Mouse (Mus musculus): Measurements from ENCODE around the gene Thbd. TPM values are rescaled to one million over a fixed set of nuclear protein-coding genes. Genes with fewer than 3 reads are reported as not detected.
A peak's percentile ranks its signal among the peaks of the same experiment; 100 is the strongest.

Thbd gene
- total RNA-seq, 2 experiments from 2014 or later, result 31.2 to 46.2 TPM

- no peak for DNase-seq (ENCODE audit: low spot score in 2 of 2)
Measured at GRCm38 (mm10) chr2:148425709-148426382, 17.9 kb upstream of the Thbd start.

DNA sequence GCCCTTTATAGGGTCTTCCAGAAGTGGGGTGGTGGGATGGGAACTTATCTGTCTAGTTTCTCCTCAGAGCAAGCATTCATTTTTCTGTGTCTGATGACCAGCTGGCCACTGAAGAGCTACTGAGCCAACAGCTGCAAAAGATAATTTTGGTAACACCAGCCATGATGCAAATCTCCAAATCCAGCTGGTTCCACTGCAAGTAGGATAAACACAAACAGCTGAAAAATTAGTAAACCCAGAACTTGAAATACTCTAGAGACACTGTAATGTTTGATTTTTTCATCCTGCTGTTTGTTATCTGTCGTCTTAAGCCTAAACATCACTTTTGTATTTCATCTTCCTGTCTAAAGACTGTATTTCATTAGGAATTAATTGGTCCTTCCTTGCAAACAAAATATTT, 13.7 kb upstream of the Thbd start:
- no peak for DNase-seq (ENCODE audit: low spot score in 2 of 2)

- no peak for DNase-seq (ENCODE audit: low spot score in 2 of 2)
Measured at GRCm38 (mm10) chr2:148421112-148421511, 13.1 kb upstream of the Thbd start.

GRCm38 (mm10) chr2:148419776-148420175, 11.8 kb upstream of the Thbd start:
- no peak for DNase-seq (ENCODE audit: low spot score in 2 of 2)

GRCm38 (mm10) chr2:148419151-148419550, 11.2 kb upstream of the Thbd start:
- no peak for DNase-seq (ENCODE audit: low spot score in 2 of 2)

DNA sequence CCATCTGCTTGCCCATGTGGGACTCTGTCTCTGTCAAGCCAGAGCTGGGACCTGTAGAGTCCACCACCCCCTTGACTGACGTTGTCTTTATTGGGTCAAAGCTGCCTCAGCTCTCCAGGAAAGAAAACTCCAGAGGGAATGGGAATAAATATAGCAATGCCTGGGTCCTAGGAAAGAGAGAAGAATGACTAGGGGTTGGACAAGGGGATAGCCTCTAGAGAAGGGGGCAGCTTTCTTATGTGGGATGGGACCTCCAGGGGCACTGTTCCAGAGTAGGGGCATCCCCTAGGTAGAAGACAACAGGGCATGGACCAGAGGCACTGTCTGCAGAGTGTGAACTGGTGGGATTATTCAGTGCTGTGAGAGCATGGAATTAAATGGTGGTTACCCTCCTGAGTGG, 1.8 kb upstream of the Thbd start:
- no peak for DNase-seq (ENCODE audit: low spot score in 2 of 2)

DNA sequence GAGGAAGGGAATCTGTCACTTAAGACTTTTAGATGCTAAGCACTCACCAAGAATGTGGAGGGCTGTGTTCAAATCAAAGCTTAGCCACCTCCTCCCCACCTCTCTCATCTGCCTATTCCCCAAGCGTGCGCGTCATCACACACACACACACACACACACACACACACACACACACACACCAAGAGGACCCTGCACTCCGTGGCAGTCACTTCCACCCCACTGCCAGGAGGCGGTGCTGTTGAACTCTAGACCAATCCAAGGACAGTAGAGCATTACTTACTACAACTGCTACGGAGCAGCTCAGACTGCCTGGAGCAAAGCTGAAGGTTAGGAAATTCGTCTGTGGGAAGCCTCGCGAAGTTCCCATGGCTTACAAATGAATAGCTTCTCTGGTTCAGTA, 1.2 kb upstream of the Thbd start:
- peak; percentile 80 to 85 for DNase-seq (ENCODE audit: low spot score in 2 of 2)

- no peak for DNase-seq (ENCODE audit: low spot score in 2 of 2)
Measured at GRCm38 (mm10) chr2:148408761-148409120, 753 bp upstream of the Thbd start.

GRCm38 (mm10) chr2:148406971-148407869, 768 bp downstream of the Thbd start:
- peak; percentile 33 to 47 for DNase-seq (ENCODE audit: low spot score in 2 of 2)

GRCm38 (mm10) chr2:148406160-148406970, 1.6 kb downstream of the Thbd start:
- DNase-seq (ENCODE audit: low spot score in 2 of 2), result peak; percentile 7 to 35

DNA sequence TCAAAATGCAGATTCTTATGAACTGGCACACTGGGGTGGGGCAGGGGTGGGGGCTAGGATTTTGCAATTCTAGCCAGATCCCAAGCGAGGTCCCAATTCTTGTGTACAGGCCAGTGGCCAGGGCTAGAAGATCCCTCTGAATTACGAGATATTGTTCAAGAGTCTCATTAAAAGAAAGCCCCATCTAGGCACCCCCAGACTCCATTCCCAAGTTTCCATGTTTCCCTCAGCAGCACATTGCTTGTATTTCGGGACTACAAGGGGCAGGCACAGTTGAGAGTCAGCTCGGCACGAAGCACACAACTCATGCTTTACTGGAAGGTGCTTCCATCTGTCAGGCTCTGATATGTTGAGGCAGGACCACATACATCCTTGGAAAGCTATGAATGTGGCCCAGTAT, 3.1 kb downstream of the Thbd start:
- DNase-seq (ENCODE audit: low spot score in 2 of 2), result no peak

DNA sequence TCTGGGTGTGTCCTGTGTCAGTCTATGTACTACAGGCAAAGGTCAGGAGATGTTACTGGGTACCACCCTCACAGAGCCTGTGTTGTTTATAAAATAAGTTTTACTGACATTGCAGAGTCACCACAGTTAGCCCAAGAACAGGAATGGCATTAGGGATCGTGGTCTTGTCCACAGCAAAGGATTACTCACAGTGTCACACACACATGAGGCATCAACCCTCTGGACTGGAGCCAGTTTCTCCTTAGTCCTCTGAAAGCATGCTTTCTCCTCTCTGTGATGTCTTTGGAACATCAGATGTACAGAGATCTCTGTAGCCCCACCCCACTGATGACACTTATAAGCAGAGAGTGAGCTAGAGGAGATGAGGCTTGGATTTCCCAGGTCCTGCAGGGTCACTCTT, 5.8 kb downstream of the Thbd start:
- DNase-seq (ENCODE audit: low spot score in 2 of 2), result no peak

- DNase-seq (ENCODE audit: low spot score in 2 of 2), result no peak
Measured at GRCm38 (mm10) chr2:148398901-148399685, 8.9 kb downstream of the Thbd start.

DNA sequence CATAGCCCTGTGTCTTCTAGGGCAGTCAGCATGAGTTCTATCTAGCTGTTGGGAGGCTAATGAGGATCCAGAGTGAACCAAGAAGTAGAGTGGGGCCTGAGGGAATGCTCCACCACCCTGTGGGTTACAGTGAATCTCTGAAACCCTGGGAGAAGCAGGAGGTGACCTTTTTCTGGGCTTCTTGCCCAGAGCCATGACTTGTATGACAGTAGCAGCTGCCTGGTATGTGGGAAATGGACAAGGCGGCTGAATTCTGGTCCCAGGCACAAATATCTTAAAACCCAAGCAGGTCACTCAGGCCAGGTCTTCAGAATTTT, 10.2 kb downstream of the Thbd start:
- DNase-seq (ENCODE audit: low spot score in 2 of 2), result peak in 1 of 2 experiments; percentile 31

- no peak for DNase-seq (ENCODE audit: low spot score in 2 of 2)
Measured at GRCm38 (mm10) chr2:148397015-148397783, 10.8 kb downstream of the Thbd start.

- no peak for DNase-seq (ENCODE audit: low spot score in 2 of 2)
Measured at GRCm38 (mm10) chr2:148396209-148396608, 11.8 kb downstream of the Thbd start.

DNA sequence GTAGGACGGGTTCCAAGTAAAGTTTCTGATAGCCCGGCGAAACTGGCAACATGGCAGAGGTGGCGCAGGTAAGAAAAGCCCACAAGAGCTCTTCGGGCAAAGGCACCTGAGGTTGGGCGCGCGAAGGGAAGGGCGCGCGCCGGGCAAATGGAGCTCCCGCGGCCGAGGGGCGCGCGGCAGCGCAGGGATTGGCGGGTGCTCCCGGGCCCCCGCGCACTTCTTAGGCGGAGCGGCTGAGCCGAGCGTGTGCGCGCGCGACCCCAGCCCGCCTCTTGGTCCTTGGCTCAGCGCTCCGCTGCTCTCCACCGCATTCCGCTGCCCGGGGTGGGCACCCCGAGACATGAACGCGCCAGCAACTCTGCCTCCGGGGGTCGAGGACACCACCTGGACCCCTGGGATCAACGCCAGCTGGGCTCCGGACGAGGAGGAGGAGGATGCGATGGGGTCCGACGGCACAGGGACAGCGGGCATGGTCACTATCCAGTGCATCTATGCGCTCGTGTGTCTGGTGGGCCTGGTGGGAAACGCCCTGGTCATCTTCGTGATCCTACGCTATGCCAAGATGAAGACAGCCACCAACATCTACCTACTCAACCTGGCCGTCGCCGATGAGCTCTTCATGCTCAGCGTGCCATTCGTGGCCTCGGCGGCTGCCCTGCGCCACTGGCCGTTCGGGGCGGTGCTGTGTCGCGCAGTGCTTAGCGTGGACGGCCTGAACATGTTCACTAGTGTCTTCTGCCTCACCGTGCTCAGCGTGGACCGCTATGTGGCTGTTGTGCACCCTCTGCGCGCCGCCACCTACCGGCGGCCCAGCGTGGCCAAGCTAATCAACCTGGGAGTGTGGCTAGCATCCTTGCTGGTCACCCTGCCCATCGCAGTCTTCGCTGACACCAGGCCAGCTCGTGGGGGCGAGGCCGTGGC, 12.6 kb downstream of the Thbd start, which contains the start of gene Sstr4:
Gene Sstr4, plus strand, starts transcription at position 214 of the 921 bp plus-strand sequence.
- DNase-seq (ENCODE audit: low spot score in 2 of 2), result peak; percentile 36 to 40

GRCm38 (mm10) chr2:148393846-148394245, 14.1 kb downstream of the Thbd start:
- DNase-seq (ENCODE audit: low spot score in 2 of 2), result no peak

GRCm38 (mm10) chr2:148393149-148393548, 14.8 kb downstream of the Thbd start:
- no peak for DNase-seq (ENCODE audit: low spot score in 2 of 2)
